Mouse (Mus musculus) cortical plate, adult 2 months (tissue): ENCODE measurements around the gene Pklr.

Experiments
- CTCF ChIP-seq: fragments of 200-500 bp; IDR thresholded peaks from 2 replicates; pipeline ENCODE4 v1.5.1; 2011; ENCODE audit warnings: mild to moderate bottlenecking, control low read depth, low read length; ENCODE audit not compliant: insufficient read depth; ENCODE audit errors: extremely low read depth
- POLR2A ChIP-seq: fragments of 200-500 bp; IDR thresholded peaks from 2 replicates; pipeline ENCODE4 v1.6.1; 2011; ENCODE audit warnings: mild to moderate bottlenecking, low read length, control low read depth; ENCODE audit not compliant: insufficient read depth; ENCODE audit errors: extremely low read depth

- TF ChIP-seq POLR2A = no peak
- no peak for TF ChIP-seq CTCF
These were observed 47.0 kb upstream of the Pklr start for GRCm38 (mm10) chr3:89088974-89089373.
